Mouse (Mus musculus) embryonic facial prominence, embryonic 14.5 days (tissue): ENCODE measurements around the gene Mvk. TPM values are rescaled to one million over a fixed set of nuclear protein-coding genes. Genes with fewer than 3 reads are reported as not detected.

Experiments used
- ATAC-seq: fragments of 200-750 bp; cut with Nextera tagmentation; 2 replicates; pipeline ENCODE4 v1.8.0; 2017; ENCODE audit warnings: low read depth, moderate number of reproducible peaks, moderate TSS enrichment
- DNase-seq: peaks from one replicate; pipeline ENCODE4 v3.0.0-alpha.2; 2015; ENCODE audit warnings: low spot score
- H3K27ac ChIP-seq: fragments of 300-500 bp; sonication (generic); replicated peaks from 2 replicates; pipeline ENCODE4 v1.5.1; 2014; ENCODE audit warnings: low read depth, mild to moderate bottlenecking, low read length, moderate library complexity
- H3K27me3 ChIP-seq: fragments of 300-500 bp; sonication (generic); replicated peaks from 2 replicates; pipeline ENCODE4 v1.6.1; 2014; ENCODE audit warnings: low read length; ENCODE audit not compliant: control insufficient read depth, insufficient read depth
- H3K36me3 ChIP-seq: fragments of 300-500 bp; sonication (generic); 2 replicates; pipeline ENCODE4 v1.6.1; 2014; ENCODE audit warnings: low read length, mixed read lengths; ENCODE audit not compliant: control insufficient read depth, insufficient read depth
- H3K4me1 ChIP-seq: fragments of 300-500 bp; sonication (generic); 2 replicates; pipeline ENCODE4 v1.6.1; 2014; ENCODE audit warnings: antibody characterized with exemption, low read length; ENCODE audit not compliant: control insufficient read depth, insufficient read depth
- H3K4me2 ChIP-seq: fragments of 300-500 bp; sonication (generic); 2 replicates; pipeline ENCODE4 v1.6.1; 2014; ENCODE audit warnings: low read depth, mild to moderate bottlenecking, low read length, moderate library complexity, mixed read lengths
- H3K4me3 ChIP-seq: fragments of 300-500 bp; sonication (generic); 2 replicates; pipeline ENCODE4 v1.5.1; 2014; ENCODE audit warnings: low read depth, mild to moderate bottlenecking, low read length
- H3K9ac ChIP-seq: fragments of 300-500 bp; sonication (generic); 2 replicates; pipeline ENCODE4 v1.6.1; 2014; ENCODE audit warnings: low read depth, mild to moderate bottlenecking, low read length, moderate library complexity, mixed read lengths
- H3K9me3 ChIP-seq: fragments of 300-500 bp; sonication (generic); 2 replicates; pipeline ENCODE4 v1.6.1; 2016; ENCODE audit warnings: low read length; ENCODE audit not compliant: control insufficient read depth
- WGBS: fragments of 180-500 bp; shearing (Covaris S2); extraction: QIAGEN DNeasy Blood & Tissue Kit; methylation state at CpG from one replicate; pipeline ENCODE4 v1.1.7; 2014; 5-methylcytosine and 5-hydroxymethylcytosine counted together
- polyA plus RNA-seq: library from polyadenylated mRNA; unstranded; fragments of >200 nt; fragmentation: Nextera tagmentation; extraction: Ambion mirVana; gene quantifications from 2 replicates; pipeline ENCODE4 v1.2.1, GENCODE M21; 2014

The Mvk gene
- polyA plus RNA-seq, 1 experiment from 2014 or later, result 42.6 TPM

DNA sequence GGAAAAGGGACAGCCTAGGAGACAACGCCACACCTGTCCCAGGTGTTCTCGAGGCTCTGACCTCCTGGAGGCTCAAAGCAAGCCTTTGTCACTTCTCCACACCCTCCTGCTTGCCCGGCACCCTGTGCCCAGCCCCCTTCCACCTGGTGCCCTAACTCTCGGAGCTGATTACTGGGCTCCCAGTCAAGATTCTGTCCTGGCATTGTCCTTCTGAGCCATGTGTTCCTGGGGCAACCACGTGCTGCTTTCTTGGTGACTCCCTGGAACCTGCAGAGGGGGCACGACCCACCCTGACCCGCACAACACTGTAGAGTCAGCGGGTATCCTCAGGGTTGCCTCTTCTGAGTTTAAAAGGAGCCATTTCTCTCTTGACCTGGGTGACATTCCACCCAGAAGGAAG, 9.7 kb upstream of the Mvk start:
- H3K27me3 ChIP-seq, result no peaks in the 10 kb centered on the region
- H3K4me3 ChIP-seq, result no peak overlapping the region
- no peaks in the 10 kb centered on the region for H3K9me3 ChIP-seq
- no peak overlapping the region for H3K4me2 ChIP-seq
- H3K27ac ChIP-seq, result no peak overlapping the region
- 91% methylated on average over 8 of the region's 8 CpGs for WGBS
- H3K36me3 ChIP-seq, result peaks cover 30% of the 10 kb centered on the region
- DNase-seq (no peak), ATAC-seq (no peak)
- no peak overlapping the region for H3K9ac ChIP-seq
- no peaks in the 10 kb centered on the region for H3K4me1 ChIP-seq

DNA sequence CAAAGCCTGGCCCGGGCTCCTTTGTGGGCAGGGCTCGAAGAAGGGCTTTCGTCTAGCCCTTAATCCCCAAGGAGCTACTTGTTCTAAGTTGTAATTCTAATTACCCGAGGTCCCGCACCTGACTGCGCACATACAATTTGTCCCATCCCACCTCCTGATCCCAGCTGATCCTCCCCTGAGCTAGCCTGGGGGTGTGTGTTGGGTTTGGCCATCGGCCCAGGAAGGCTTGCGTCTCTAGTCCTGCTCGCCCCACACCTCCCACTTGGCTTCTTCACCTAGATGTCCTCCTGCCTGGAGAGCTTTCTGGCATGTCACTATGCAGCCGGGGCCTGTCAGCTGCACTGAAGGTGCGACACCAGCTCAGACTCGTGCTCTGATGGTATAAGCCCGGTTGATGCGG, 8.5 kb upstream of the Mvk start:
- H3K27me3 ChIP-seq, result no peaks in the 10 kb centered on the region
- no peak for ATAC-seq
- WGBS, result 89% methylated on average over 13 of the region's 14 CpGs

DNA sequence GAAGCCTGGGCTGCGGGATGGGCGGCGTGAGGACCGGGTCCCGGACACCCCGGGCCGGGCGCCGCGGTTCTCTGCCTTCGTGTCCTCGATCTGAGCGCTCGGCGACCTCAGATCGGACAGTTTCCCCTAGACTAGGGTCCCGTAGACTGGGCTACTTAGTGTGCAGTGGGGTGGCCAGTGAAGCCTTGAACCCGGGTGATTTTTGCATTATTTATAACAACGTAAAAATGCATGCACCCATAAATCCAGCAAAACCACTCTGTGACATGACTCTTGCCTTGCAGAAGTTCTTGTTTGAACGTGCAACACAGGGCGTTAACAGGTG, 261 bp downstream of the Mvk start:
- H3K4me2 ChIP-seq, result peak overlapping the region; percentile 65
- H3K27me3 ChIP-seq, result no peaks in the 10 kb centered on the region
- H3K9me3 ChIP-seq, result no peaks in the 10 kb centered on the region
- H3K4me1 ChIP-seq, result peaks cover 10% of the 10 kb centered on the region
- ATAC-seq, result peak; percentile 34
- H3K4me3 ChIP-seq, result peak overlapping the region; percentile 66
- H3K36me3 ChIP-seq, result peaks cover 18% of the 10 kb centered on the region; the same call in 1 of the 2 replicates
- H3K27ac ChIP-seq, result no peak overlapping the region
- H3K9ac ChIP-seq, result peak overlapping the region; percentile 71
- DNase-seq, result no peak
- 0% methylated on average over 21 of the region's 21 CpGs for WGBS

More for the DNA sequence above, 8.5 kb upstream of the Mvk start:
- Histone ChIP-seq H3K9ac (no peak overlapping the region), H3K9me3 (no peaks in the 10 kb centered on the region), H3K27ac (no peak overlapping the region), H3K4me2 (no peak overlapping the region), H3K4me3 (no peak overlapping the region), H3K4me1 (no peaks in the 10 kb centered on the region), H3K36me3 (peaks cover 30% of the 10 kb centered on the region)
- no peak for DNase-seq

DNA sequence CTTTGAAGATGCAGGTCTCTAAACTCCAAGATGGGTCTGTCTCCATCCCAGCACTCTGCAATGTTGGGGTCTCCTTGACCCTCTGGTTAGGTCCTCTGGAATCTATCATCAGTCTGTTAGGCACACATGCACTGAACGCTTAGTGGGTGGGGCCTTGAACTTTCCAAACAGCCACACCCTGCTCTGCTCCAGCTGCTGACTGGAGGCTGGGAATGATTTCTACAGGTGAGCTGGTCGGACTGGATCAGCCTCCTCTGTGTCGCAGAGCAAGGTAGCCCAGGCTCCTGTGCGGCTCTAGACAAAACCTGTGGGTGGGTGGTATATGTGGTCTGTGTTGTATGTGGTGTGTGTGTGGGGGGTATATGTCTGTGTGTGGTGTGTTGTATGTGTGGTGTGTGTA, 4.9 kb downstream of the Mvk start:
- H3K4me1 ChIP-seq, result 0 out of 2 replicates have a peak, but pooled peaks cover 5% of the 10 kb centered on the region
- no peak overlapping the region for H3K4me3 ChIP-seq
- no peak for DNase-seq
- no peak for ATAC-seq
- H3K36me3 ChIP-seq, result peaks cover 55% of the 10 kb centered on the region
- H3K27me3 ChIP-seq, result no peaks in the 10 kb centered on the region
- no peaks in the 10 kb centered on the region for H3K9me3 ChIP-seq
- no peak overlapping the region for H3K27ac ChIP-seq
- 70% methylated on average over 4 of the region's 4 CpGs for WGBS
- H3K4me2 ChIP-seq, result no peak overlapping the region
- H3K9ac ChIP-seq, result no peak overlapping the region

DNA sequence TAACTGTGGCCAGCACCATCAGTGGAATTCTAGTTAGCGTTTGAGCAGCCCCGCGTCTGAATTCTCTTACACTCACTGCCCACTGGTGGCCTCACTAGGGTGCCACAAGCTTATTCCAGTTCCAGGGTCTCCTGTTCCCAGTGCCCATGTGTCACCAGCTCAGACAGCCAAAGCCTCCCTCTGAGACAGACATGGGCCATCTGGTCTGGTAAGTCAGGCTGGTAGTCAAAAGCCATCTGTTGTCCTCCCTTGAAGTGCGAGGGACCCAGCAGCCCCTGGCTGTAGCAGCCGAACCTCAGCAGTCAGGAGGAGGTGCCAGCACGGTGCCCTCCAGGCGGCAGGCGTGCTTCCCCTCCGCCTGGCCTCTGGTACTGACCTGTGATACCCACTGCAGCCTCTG, 12.2 kb downstream of the Mvk start:
- WGBS, result 70% methylated on average over 8 of the region's 9 CpGs
- DNase-seq, result peak; percentile 37

DNA sequence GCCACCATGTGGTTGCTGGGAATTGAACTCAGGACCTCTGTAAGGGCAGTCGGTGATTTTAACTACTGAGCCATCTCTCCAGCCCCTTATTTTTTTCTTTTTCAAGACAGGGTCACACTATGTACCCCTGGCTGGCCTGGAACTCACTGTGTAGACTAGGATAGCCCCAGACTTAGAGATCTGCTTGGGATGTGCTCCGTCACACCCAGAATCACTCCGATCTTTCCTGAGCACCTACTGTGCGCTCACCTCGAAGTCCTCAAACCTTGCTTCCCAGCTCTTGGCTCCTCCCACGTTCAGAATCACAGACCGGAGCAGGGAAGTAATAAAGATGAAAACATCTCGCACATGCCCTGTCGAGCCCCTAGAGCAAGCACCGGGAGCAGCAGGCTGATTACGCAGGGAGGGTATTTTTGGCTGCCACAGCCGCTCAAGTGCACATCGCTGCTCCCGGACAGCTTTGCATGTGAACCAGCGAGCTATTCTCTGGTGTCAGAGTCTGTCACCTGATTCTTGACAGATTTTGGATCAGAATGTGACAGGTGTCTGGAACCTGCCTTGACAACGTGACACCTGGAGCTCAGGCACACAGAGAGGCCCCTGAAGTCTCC, 13.0 kb downstream of the Mvk start:
- H3K9me3 ChIP-seq, result no peaks in the 10 kb centered on the region
- H3K9ac ChIP-seq, result no peak overlapping the region
- peaks cover 14% of the 10 kb centered on the region; the same call in 1 of the 2 replicates for H3K36me3 ChIP-seq
- DNase-seq (no peak), ATAC-seq (no peak)
- H3K4me3 ChIP-seq, result no peak overlapping the region
- H3K4me1 ChIP-seq, result peaks cover 4% of the 10 kb centered on the region; the same call in 1 of the 2 replicates
- WGBS, result 79% methylated on average over 16 of the region's 16 CpGs
- H3K27ac ChIP-seq, result no peak overlapping the region
- no peaks in the 10 kb centered on the region for H3K27me3 ChIP-seq
- H3K4me2 ChIP-seq, result no peak overlapping the region

More for the DNA sequence above, 12.2 kb downstream of the Mvk start:
- H3K27ac ChIP-seq, result no peak overlapping the region
- peaks cover 22% of the 10 kb centered on the region for H3K36me3 ChIP-seq
- peaks cover 4% of the 10 kb centered on the region; the same call in 1 of the 2 replicates for H3K4me1 ChIP-seq
- no peaks in the 10 kb centered on the region for H3K27me3 ChIP-seq
- no peaks in the 10 kb centered on the region for H3K9me3 ChIP-seq
- peak; percentile 32; the same call in 1 of the 2 replicates for ATAC-seq
- H3K9ac ChIP-seq, result no peak overlapping the region
- no peak overlapping the region for H3K4me2 ChIP-seq
- H3K4me3 ChIP-seq, result no peak overlapping the region

DNA sequence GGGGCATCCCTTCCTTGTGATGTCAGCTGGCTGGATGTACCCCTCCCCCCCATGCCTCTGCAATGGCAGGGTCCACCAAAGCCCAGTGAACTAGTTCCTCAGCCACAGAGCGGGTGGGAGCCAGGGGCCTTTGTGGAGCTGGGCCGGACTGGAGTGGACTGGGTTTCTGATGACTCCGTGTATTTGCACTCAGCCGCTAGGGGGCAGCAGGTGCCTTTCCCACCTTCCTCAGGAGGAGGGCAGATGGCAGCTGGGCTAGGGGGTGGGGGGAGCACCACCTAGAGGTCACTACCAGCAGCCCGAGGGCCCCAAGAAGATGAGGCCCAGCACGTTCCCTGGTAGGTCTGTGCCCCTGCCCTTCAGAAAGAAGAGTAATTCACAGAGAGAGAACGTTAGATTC, 17.2 kb downstream of the Mvk start:
- no peaks in the 10 kb centered on the region for H3K9me3 ChIP-seq
- WGBS, result 2% methylated on average over 5 of the region's 7 CpGs
- peak; percentile 48 for ATAC-seq
- no peak overlapping the region for H3K4me3 ChIP-seq
- H3K4me1 ChIP-seq, result peaks cover 4% of the 10 kb centered on the region; the same call in 1 of the 2 replicates
- peak; percentile 70 for DNase-seq
- no peak overlapping the region for H3K27ac ChIP-seq
- H3K4me2 ChIP-seq, result no peak overlapping the region
- no peak overlapping the region for H3K9ac ChIP-seq
- no peaks in the 10 kb centered on the region for H3K27me3 ChIP-seq
- no peaks in the 10 kb centered on the region for H3K36me3 ChIP-seq

DNA sequence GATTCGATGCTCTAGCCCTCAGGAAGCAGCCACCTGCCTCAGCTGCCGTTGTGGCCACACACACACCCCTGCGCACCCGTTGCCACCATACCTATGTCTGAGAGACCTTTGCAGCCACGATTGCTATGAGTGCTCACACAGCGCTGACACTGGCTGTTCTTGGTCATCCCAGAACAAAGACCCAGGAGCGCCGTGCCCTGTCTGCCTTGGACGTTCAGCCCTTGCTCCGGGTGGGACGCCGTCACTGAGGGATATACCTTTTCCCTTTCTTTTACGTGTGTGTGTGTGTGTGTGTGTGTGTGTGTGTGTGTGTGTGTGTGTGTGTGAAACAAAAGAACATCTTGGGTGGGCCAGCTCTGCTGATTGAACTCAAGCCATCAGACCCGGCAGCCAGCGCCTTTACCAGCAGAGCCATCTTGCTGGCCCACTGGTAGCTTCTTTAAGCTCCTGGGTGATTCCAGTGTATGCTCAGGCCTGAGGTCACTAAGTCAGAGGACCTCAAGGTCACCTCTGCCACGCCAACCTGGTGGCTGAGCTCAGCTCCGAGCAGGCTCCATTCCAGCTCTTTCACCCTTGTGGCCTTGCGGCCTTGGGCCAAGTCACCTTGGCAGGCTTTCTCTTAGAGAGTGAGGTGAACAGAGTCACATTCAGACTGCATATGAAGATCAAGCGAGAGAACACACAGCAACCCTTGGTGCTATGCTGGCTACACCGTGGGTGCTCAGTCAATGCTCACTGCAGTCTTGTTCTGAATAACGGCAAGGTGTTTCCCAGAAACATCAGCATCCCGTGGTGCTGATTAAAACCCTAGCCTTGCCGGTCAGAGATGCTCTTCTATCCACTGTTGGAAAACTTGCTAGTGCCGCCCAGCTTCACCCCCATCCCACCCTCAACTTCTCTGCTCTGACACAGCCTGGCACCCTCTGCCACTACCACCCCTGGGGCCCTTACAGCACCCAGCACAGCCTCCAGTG, 18.3 kb downstream of the Mvk start:
- 83% methylated on average over 23 of the region's 24 CpGs for WGBS
- Histone ChIP-seq H3K4me3 (no peak overlapping the region), H3K4me1 (peaks cover 4% of the 10 kb centered on the region; the same call in 1 of the 2 replicates)

More for the DNA sequence above, 18.3 kb downstream of the Mvk start:
- H3K27ac ChIP-seq, result no peak overlapping the region
- no peak overlapping the region for H3K9ac ChIP-seq
- DNase-seq (no peak), ATAC-seq (no peak)
- no peaks in the 10 kb centered on the region for H3K36me3 ChIP-seq
- H3K4me2 ChIP-seq, result no peak overlapping the region
- H3K9me3 ChIP-seq, result no peaks in the 10 kb centered on the region
- no peaks in the 10 kb centered on the region for H3K27me3 ChIP-seq
